Mouse (Mus musculus) brown adipose tissue, adult 24 weeks (tissue): ENCODE results near the gene Rnf115. TPM values are rescaled to one million over a fixed set of nuclear protein-coding genes. Genes with fewer than 3 reads are reported as not detected.
A peak's percentile ranks its signal among the peaks of the same experiment; 100 is the strongest.

Experiments
- H3K27ac ChIP-seq: fragments of 200-500 bp; replicated peaks from 2 replicates; pipeline ENCODE4 v1.5.1; 2012; ENCODE audit warnings: low read depth, mild to moderate bottlenecking, low read length
- H3K4me1 ChIP-seq: fragments of 200-500 bp; 2 replicates; pipeline ENCODE4 v1.6.1; 2012; ENCODE audit warnings: low read length, mixed read lengths; ENCODE audit not compliant: control insufficient read depth, insufficient read depth, insufficient read length
- H3K4me3 ChIP-seq: fragments of 200-500 bp; 2 replicates; pipeline ENCODE4 v1.5.1; 2012; ENCODE audit warnings: low read depth, mild to moderate bottlenecking, low read length, moderate library complexity; ENCODE audit not compliant: insufficient read depth
- polyA plus RNA-seq: library from polyadenylated mRNA; stranded (reverse); fragments of >200 nt; gene quantifications from 2 replicates; pipeline ENCODE4 v1.2.4, GENCODE M21; 2012; ENCODE audit not compliant: missing spikeins, insufficient read depth, insufficient read length

Gene Rnf115
- polyA plus RNA-seq, 1 experiment = 25.6 TPM

- no peak overlapping the region for H3K27ac ChIP-seq
- H3K4me1 ChIP-seq = no peaks in the 10 kb centered on the region
- H3K4me3 ChIP-seq = no peak overlapping the region
Measured at GRCm38 (mm10) chr3:96698993-96699690, 28.3 kb upstream of the Rnf115 start.

GRCm38 (mm10) chr3:96700376-96700775 lies 27.1 kb upstream of the Rnf115 start:
- no peak overlapping the region for H3K27ac ChIP-seq
- no peaks in the 10 kb centered on the region for H3K4me1 ChIP-seq
- H3K4me3 ChIP-seq = no peak overlapping the region

GRCm38 (mm10) chr3:96701003-96701402 lies 26.5 kb upstream of the Rnf115 start:
- Histone ChIP-seq H3K4me3 (no peak overlapping the region), H3K4me1 (no peaks in the 10 kb centered on the region), H3K27ac (no peak overlapping the region)

GRCm38 (mm10) chr3:96704778-96705177 lies 22.7 kb upstream of the Rnf115 start:
- Histone ChIP-seq H3K4me3 (no peak overlapping the region), H3K4me1 (no peaks in the 10 kb centered on the region), H3K27ac (no peak overlapping the region)

- no peak overlapping the region for H3K4me3 ChIP-seq
- no peak overlapping the region for H3K27ac ChIP-seq
- no peaks in the 10 kb centered on the region for H3K4me1 ChIP-seq
Measured at GRCm38 (mm10) chr3:96706217-96706616, 21.2 kb upstream of the Rnf115 start.

- Histone ChIP-seq H3K4me3 (no peak overlapping the region), H3K4me1 (no peaks in the 10 kb centered on the region), H3K27ac (no peak overlapping the region)
Measured at GRCm38 (mm10) chr3:96706984-96707383, 20.5 kb upstream of the Rnf115 start.

- Histone ChIP-seq H3K4me1 (no peaks in the 10 kb centered on the region), H3K27ac (no peak within 1 kb of the TSS)
Measured at GRCm38 (mm10) chr3:96707903-96708683, 19.4 kb upstream of the Rnf115 start, which contains the start of gene Nudt17. Gene Nudt17 (minus strand): TSS chr3:96708562.

GRCm38 (mm10) chr3:96708684-96709064 lies 18.8 kb upstream of the Rnf115 start:
- H3K27ac ChIP-seq = no peak overlapping the region
- H3K4me3 ChIP-seq = no peak overlapping the region
- no peaks in the 10 kb centered on the region for H3K4me1 ChIP-seq

More at GRCm38 (mm10) chr3:96707903-96708683, 19.4 kb upstream of the Rnf115 start, which contains the start of gene Nudt17:
- peak within 1 kb of the TSS; percentile 74 for H3K4me3 ChIP-seq

GRCm38 (mm10) chr3:96714286-96714685 lies 13.2 kb upstream of the Rnf115 start:
- H3K27ac ChIP-seq = no peak overlapping the region
- H3K4me1 ChIP-seq = no peaks in the 10 kb centered on the region
- no peak overlapping the region for H3K4me3 ChIP-seq

- Histone ChIP-seq H3K27ac (peak overlapping the region; percentile 38; the same call in 1 of the 2 replicates), H3K4me3 (no peak overlapping the region), H3K4me1 (no peaks in the 10 kb centered on the region)
Measured at GRCm38 (mm10) chr3:96715854-96716253, 11.6 kb upstream of the Rnf115 start.

- no peak overlapping the region for H3K27ac ChIP-seq
- H3K4me3 ChIP-seq = no peak overlapping the region
- H3K4me1 ChIP-seq = no peaks in the 10 kb centered on the region
Measured at GRCm38 (mm10) chr3:96719173-96719572, 8.3 kb upstream of the Rnf115 start.

- H3K4me3 ChIP-seq = peak overlapping the region; percentile 92
- peaks cover 9% of the 10 kb centered on the region for H3K4me1 ChIP-seq
- H3K27ac ChIP-seq = peak overlapping the region; percentile 78
Measured at GRCm38 (mm10) chr3:96727828-96728633, 567 bp downstream of the Rnf115 start.

- peak overlapping the region; percentile 78; the same call in 1 of the 2 replicates for H3K27ac ChIP-seq
- H3K4me1 ChIP-seq = peaks cover 9% of the 10 kb centered on the region
- peak overlapping the region; percentile 92 for H3K4me3 ChIP-seq
Measured at GRCm38 (mm10) chr3:96728634-96729402, 1.4 kb downstream of the Rnf115 start.

- Histone ChIP-seq H3K27ac (no peak overlapping the region), H3K4me1 (peaks cover 9% of the 10 kb centered on the region), H3K4me3 (no peak overlapping the region)
Measured at GRCm38 (mm10) chr3:96729403-96729784, 1.9 kb downstream of the Rnf115 start.
